Comparison of ENCODE assay signal across 27 mouse cellular contexts in genomic region chr5:20065081-20065480, GRCm38 (mm10).
DNase-seq lines count a peak whose midpoint lies in the region; ATAC-seq lines count a peak whose summit lies in the region.
"Had no signal": no experiment of that assay in that cellular context is flagged by ENCODE, and none has a peak within 500 bp of the region (broad histone marks: within the 10 kb centered on the region; RNA-seq: fewer than 3 reads in every experiment).

No protein-coding gene starts in this region.

- peak; percentile 12 for DNase-seq in embryo, embryonic 10.5 days (ENCODE audit: low spot score)
- no peak for DNase-seq in embryo, embryonic 9.5 days (ENCODE audit: extremely low spot score)
- no peak for DNase-seq in hindbrain, embryonic 11.5 days (ENCODE audit: low spot score)
- no peak for DNase-seq in hindbrain, embryonic 14.5 days (ENCODE audit: low spot score)
- DNase-seq in Muller cell, postnatal 12 days (ENCODE audit: inconsistent ontology term): peak; percentile 91
- DNase-seq in layer of hippocampus, postnatal 14 days (ENCODE audit: low spot score in 2 of 2): no peak
- DNase-seq: adrenal gland, adult 8-10 months; adrenal gland, postnatal 25 days; cerebellum, adult 18-20 months; cerebellum, adult 9-10 months; cerebellum, postnatal 14 days; gastrocnemius, postnatal 10 days; gastrocnemius, postnatal 36 days; heart, adult 2 months; heart, postnatal 14 days; heart, postnatal 4 days; kidney, adult 2 months had no signal

- H3K27me3 ChIP-seq in hindbrain, embryonic 11.5 days (ENCODE audit: control insufficient read depth, insufficient read depth, low read length): no peaks in the 10 kb centered on the region
- H3K27me3 ChIP-seq in hindbrain, embryonic 14.5 days (ENCODE audit: control insufficient read depth, insufficient read depth, low read length): no peaks in the 10 kb centered on the region
- H3K27me3 ChIP-seq: embryonic facial prominence, embryonic 13.5 days; forebrain, embryonic 15.5 days; heart, embryonic 13.5 days; hindbrain, embryonic 13.5 days had no signal

- no peaks in the 10 kb centered on the region for H3K9me3 ChIP-seq in hindbrain, embryonic 11.5 days (ENCODE audit: control insufficient read depth, low read length)
- H3K9me3 ChIP-seq in hindbrain, embryonic 14.5 days (ENCODE audit: control insufficient read depth, low read length): no peaks in the 10 kb centered on the region
- H3K9me3 ChIP-seq: embryonic facial prominence, embryonic 10.5 days; embryonic facial prominence, embryonic 13.5 days; forebrain, embryonic 15.5 days; heart, embryonic 10.5 days; heart, embryonic 13.5 days; hindbrain, embryonic 13.5 days had no signal

- 0 out of 2 replicates have a peak, but pooled peaks cover 3% of the 10 kb centered on the region for H3K4me1 ChIP-seq in hindbrain, embryonic 11.5 days (replicated peaks; ENCODE audit: control insufficient read depth, insufficient read depth, low read length)
- no peaks in the 10 kb centered on the region for H3K4me1 ChIP-seq in hindbrain, embryonic 14.5 days (replicated peaks; ENCODE audit: control insufficient read depth, insufficient read depth, low read length)
- H3K4me1 ChIP-seq: embryonic facial prominence, embryonic 13.5 days; heart, embryonic 10.5 days; heart, embryonic 13.5 days had no signal

- no peak overlapping the region for H3K27ac ChIP-seq in hindbrain, embryonic 11.5 days (ENCODE audit: low read depth, low read length)
- H3K27ac ChIP-seq in hindbrain, embryonic 14.5 days: no peak overlapping the region
- H3K27ac ChIP-seq: embryonic facial prominence, embryonic 10.5 days; embryonic facial prominence, embryonic 13.5 days; forebrain, embryonic 15.5 days; heart, adult 2 months; heart, embryonic 10.5 days; heart, embryonic 13.5 days; hindbrain, embryonic 13.5 days had no signal

- H3K4me3 ChIP-seq in hindbrain, embryonic 11.5 days (ENCODE audit: low read depth, low read length): no peak overlapping the region
- no peak overlapping the region for H3K4me3 ChIP-seq in hindbrain, embryonic 14.5 days (replicated peaks; ENCODE audit: low read length)
- H3K4me3 ChIP-seq: embryonic facial prominence, embryonic 10.5 days; embryonic facial prominence, embryonic 13.5 days; erythroblast, embryonic 14.5 days; forebrain, embryonic 15.5 days; heart, adult 2 months; heart, embryonic 10.5 days; heart, embryonic 13.5 days; hindbrain, embryonic 13.5 days had no signal

- WGBS in hindbrain, embryonic 11.5 days: 58% methylated on average over 1 of the region's 1 CpGs
- WGBS in hindbrain, embryonic 14.5 days: 50% methylated on average over 1 of the region's 1 CpGs

- no peak overlapping the region for H3K4me2 ChIP-seq in hindbrain, embryonic 11.5 days (replicated peaks; ENCODE audit: low read depth, low read length)
- H3K4me2 ChIP-seq in hindbrain, embryonic 14.5 days (replicated peaks): no peak overlapping the region
- H3K4me2 ChIP-seq: embryonic facial prominence, embryonic 13.5 days; forebrain, embryonic 15.5 days; heart, embryonic 13.5 days; hindbrain, embryonic 13.5 days had no signal

- H3K9ac ChIP-seq in hindbrain, embryonic 11.5 days (ENCODE audit: low read depth, low read length): no peak overlapping the region
- no peak overlapping the region for H3K9ac ChIP-seq in hindbrain, embryonic 14.5 days
- H3K9ac ChIP-seq: embryonic facial prominence, embryonic 13.5 days; forebrain, embryonic 15.5 days; heart, embryonic 13.5 days; hindbrain, embryonic 13.5 days had no signal

- no peaks in the 10 kb centered on the region for H3K36me3 ChIP-seq in hindbrain, embryonic 11.5 days (ENCODE audit: control insufficient read depth, insufficient read depth, low read length)
- H3K36me3 ChIP-seq in hindbrain, embryonic 14.5 days (replicated peaks; ENCODE audit: control insufficient read depth, insufficient read depth): no peaks in the 10 kb centered on the region
- H3K36me3 ChIP-seq: embryonic facial prominence, embryonic 10.5 days; embryonic facial prominence, embryonic 13.5 days; forebrain, embryonic 15.5 days; heart, embryonic 10.5 days; heart, embryonic 13.5 days; hindbrain, embryonic 13.5 days had no signal

- peak; percentile 28; the same call in 1 of the 2 replicates for ATAC-seq in hindbrain, embryonic 11.5 days (ENCODE audit: low FRiP score)
- ATAC-seq in hindbrain, embryonic 14.5 days (ENCODE audit: low FRiP score): no peak
- ATAC-seq: activated CD4-positive, CD25-positive, alpha-beta regulatory T cell, adult 4 months; forebrain, embryonic 15.5 days; intestine, postnatal 0 days; Patski had no signal

Comparison
In these comparisons a context has a peak if more than half of its experiments do, and no peak if none do; other contexts are left out.
1. DNase-seq: peak in embryo, embryonic 10.5 days (single experiment) and Muller cell, postnatal 12 days (single experiment); none in embryo, embryonic 9.5 days (single experiment), hindbrain, embryonic 11.5 days (single experiment), hindbrain, embryonic 14.5 days (single experiment) and layer of hippocampus, postnatal 14 days (0 of 2).